In genomic region chr19:45057724-45058112, GRCm38 (mm10) we compare ENCODE assay signal across 8 mouse cellular contexts. TPM values are rescaled to one million over a fixed set of nuclear protein-coding genes. Genes with fewer than 3 reads are reported as not detected.
DNase-seq lines count a peak whose midpoint lies in the region; ATAC-seq lines count a peak whose summit lies in the region.

No protein-coding gene starts in this region.

- no peaks in the 10 kb centered on the region for H3K9me3 ChIP-seq in heart, embryonic 13.5 days
- H3K9me3 ChIP-seq in hindbrain, embryonic 10.5 days = no peaks in the 10 kb centered on the region
- H3K9me3 ChIP-seq in midbrain, embryonic 10.5 days (replicated peaks) = no peaks in the 10 kb centered on the region

- H3K9ac ChIP-seq in heart, embryonic 13.5 days = peak overlapping the region; percentile 89

- H3K4me3 ChIP-seq in heart, embryonic 13.5 days = peak overlapping the region; percentile 70
- peak overlapping the region; percentile 72 for H3K4me3 ChIP-seq in hindbrain, embryonic 10.5 days
- peak overlapping the region; percentile 66 for H3K4me3 ChIP-seq in midbrain, embryonic 10.5 days

- WGBS in heart, embryonic 13.5 days = 38% methylated on average over 7 of the region's 7 CpGs
- WGBS in hindbrain, embryonic 10.5 days = 51% methylated on average over 7 of the region's 7 CpGs
- WGBS in midbrain, embryonic 10.5 days = 56% methylated on average over 7 of the region's 7 CpGs

- peaks cover 25% of the 10 kb centered on the region for H3K4me1 ChIP-seq in heart, embryonic 13.5 days
- peaks cover 31% of the 10 kb centered on the region for H3K4me1 ChIP-seq in hindbrain, embryonic 10.5 days (replicated peaks)
- H3K4me1 ChIP-seq in midbrain, embryonic 10.5 days = peaks cover 37% of the 10 kb centered on the region

- no peak for ATAC-seq in heart, embryonic 13.5 days (ENCODE audit: extremely low read depth, insufficient number of reproducible peaks, low FRiP score, low TSS enrichment)
- no peak for ATAC-seq in erythroid progenitor cell, adult 5-6 weeks (replicated peaks; ENCODE audit: low FRiP score, poor library complexity, severe bottlenecking)

- H3K27ac ChIP-seq in heart, embryonic 13.5 days (replicated peaks) = peak overlapping the region; percentile 97
- H3K27ac ChIP-seq in hindbrain, embryonic 10.5 days = peak overlapping the region; percentile 96
- peak overlapping the region; percentile 92 for H3K27ac ChIP-seq in midbrain, embryonic 10.5 days (replicated peaks)

- H3K27me3 ChIP-seq in heart, embryonic 13.5 days (replicated peaks) = no peaks in the 10 kb centered on the region
- peaks cover 11% of the 10 kb centered on the region; the same call in 1 of the 2 replicates for H3K27me3 ChIP-seq in hindbrain, embryonic 10.5 days (ENCODE audit: insufficient read depth, poor library complexity, severe bottlenecking)
- peaks cover 12% of the 10 kb centered on the region; the same call in 1 of the 2 replicates for H3K27me3 ChIP-seq in midbrain, embryonic 10.5 days (ENCODE audit: low read depth, poor library complexity, severe bottlenecking)

- no peak for DNase-seq in heart, postnatal 4 days
- peak; percentile 68 for DNase-seq in adrenal gland, postnatal 14 days
- DNase-seq in hindbrain, embryonic 10.5 days (ENCODE audit: low spot score) = no peak
- DNase-seq in midbrain, embryonic 10.5 days (ENCODE audit: low spot score) = no peak
- no peak for DNase-seq in frontal cortex, postnatal 36 days (ENCODE audit: low spot score in 2 of 2)
- no peak for DNase-seq in testis, postnatal 10 days (ENCODE audit: low spot score)

- peak overlapping the region; percentile 89 for H3K4me2 ChIP-seq in heart, embryonic 13.5 days

- peaks cover 24% of the 10 kb centered on the region for H3K36me3 ChIP-seq in heart, embryonic 13.5 days
- H3K36me3 ChIP-seq in hindbrain, embryonic 10.5 days = peaks cover 11% of the 10 kb centered on the region; the same call in 1 of the 2 replicates
- 0 out of 2 replicates have a peak, but pooled peaks cover 3% of the 10 kb centered on the region for H3K36me3 ChIP-seq in midbrain, embryonic 10.5 days

RNA-seq across cellular contexts. Expression of gene Sfxn3, which starts 10.4 kb away (rescaled TPM):
- polyA plus RNA-seq in heart, embryonic 13.5 days (2015; fragmentation: Nextera tagmentation; extraction: Ambion mirVana) = 17.6 and 19.6 TPM in 2 replicates
- total RNA-seq in heart, postnatal 4 days (2021) = 10 to 100 TPM; 26.3 to 27.2 TPM
- total RNA-seq in adrenal gland, postnatal 14 days (2021) = 51.7 and 58.1 TPM in 2 replicates
- 9.8 and 17.8 TPM in 2 replicates for polyA plus RNA-seq in hindbrain, embryonic 10.5 days (2016; fragmentation: Nextera tagmentation; extraction: Ambion mirVana)
- polyA plus RNA-seq in midbrain, embryonic 10.5 days (2016; fragmentation: Nextera tagmentation; extraction: Ambion mirVana) = 8.3 and 15.3 TPM in 2 replicates
- total RNA-seq in erythroid progenitor cell, adult 5-6 weeks (2015; ENCODE audit: low replicate concordance) = 1.4 and 4.6 TPM in 2 replicates
- total RNA-seq in erythroid progenitor cell, adult 5-6 weeks (2017; ENCODE audit: low replicate concordance) = 1.6 and 3.3 TPM in 2 replicates

RNA-seq across cellular contexts. Expression of gene Pdzd7, which starts 12.2 kb away (rescaled TPM):
- 0.15 TPM in 1 of 2 replicates, not detected in the other for polyA plus RNA-seq in heart, embryonic 13.5 days (2015; fragmentation: Nextera tagmentation; extraction: Ambion mirVana)
- total RNA-seq in heart, postnatal 4 days (2021) = not detected
- not detected in 2 replicates for total RNA-seq in adrenal gland, postnatal 14 days (2021)
- polyA plus RNA-seq in hindbrain, embryonic 10.5 days (2016; fragmentation: Nextera tagmentation; extraction: Ambion mirVana) = 0.26 and 0.40 TPM in 2 replicates
- polyA plus RNA-seq in midbrain, embryonic 10.5 days (2016; fragmentation: Nextera tagmentation; extraction: Ambion mirVana) = 0.19 and 0.34 TPM in 2 replicates
- not detected in 2 replicates for total RNA-seq in erythroid progenitor cell, adult 5-6 weeks (2015; ENCODE audit: low replicate concordance)
- not detected in 2 replicates for total RNA-seq in erythroid progenitor cell, adult 5-6 weeks (2017; ENCODE audit: low replicate concordance)

RNA-seq across cellular contexts. Expression of gene Kazald1, which starts 17.3 kb away (rescaled TPM):
- 5.8 and 6.5 TPM in 2 replicates for polyA plus RNA-seq in heart, embryonic 13.5 days (2015; fragmentation: Nextera tagmentation; extraction: Ambion mirVana)
- total RNA-seq in heart, postnatal 4 days (2021) = 1 to 10 TPM; 5.1 to 6.2 TPM
- total RNA-seq in adrenal gland, postnatal 14 days (2021) = 5.7 and 6.3 TPM in 2 replicates
- 1.3 and 8.9 TPM in 2 replicates for polyA plus RNA-seq in hindbrain, embryonic 10.5 days (2016; fragmentation: Nextera tagmentation; extraction: Ambion mirVana)
- polyA plus RNA-seq in midbrain, embryonic 10.5 days (2016; fragmentation: Nextera tagmentation; extraction: Ambion mirVana) = 0.38 and 0.39 TPM in 2 replicates
- not detected in 2 replicates for total RNA-seq in erythroid progenitor cell, adult 5-6 weeks (2015; ENCODE audit: low replicate concordance)
- not detected in 2 replicates for total RNA-seq in erythroid progenitor cell, adult 5-6 weeks (2017; ENCODE audit: low replicate concordance)

RNA-seq across cellular contexts. Expression of gene Lzts2, which starts 43.5 kb away (rescaled TPM):
- 39.3 and 39.9 TPM in 2 replicates for polyA plus RNA-seq in heart, embryonic 13.5 days (2015; fragmentation: Nextera tagmentation; extraction: Ambion mirVana)
- total RNA-seq in heart, postnatal 4 days (2021) = 10 to 100 TPM; 52.6 to 68.0 TPM
- 70.4 and 77.4 TPM in 2 replicates for total RNA-seq in adrenal gland, postnatal 14 days (2021)
- 67.5 and 69.1 TPM in 2 replicates for polyA plus RNA-seq in hindbrain, embryonic 10.5 days (2016; fragmentation: Nextera tagmentation; extraction: Ambion mirVana)
- polyA plus RNA-seq in midbrain, embryonic 10.5 days (2016; fragmentation: Nextera tagmentation; extraction: Ambion mirVana) = 55.1 and 58.4 TPM in 2 replicates
- total RNA-seq in erythroid progenitor cell, adult 5-6 weeks (2015; ENCODE audit: low replicate concordance) = 3.8 TPM in 1 of 2 replicates, not detected in the other
- 1.4 and 2.2 TPM in 2 replicates for total RNA-seq in erythroid progenitor cell, adult 5-6 weeks (2017; ENCODE audit: low replicate concordance)

RNA-seq across cellular contexts. Expression of gene Mrpl43, which starts 51.5 kb away (rescaled TPM):
- 55.9 and 62.2 TPM in 2 replicates for polyA plus RNA-seq in heart, embryonic 13.5 days (2015; fragmentation: Nextera tagmentation; extraction: Ambion mirVana)
- total RNA-seq in heart, postnatal 4 days (2021) = 10 to 100 TPM; 45.3 to 45.5 TPM
- total RNA-seq in adrenal gland, postnatal 14 days (2021) = 45.6 and 50.0 TPM in 2 replicates
- 75.6 and 83.0 TPM in 2 replicates for polyA plus RNA-seq in hindbrain, embryonic 10.5 days (2016; fragmentation: Nextera tagmentation; extraction: Ambion mirVana)
- 71.6 and 72.9 TPM in 2 replicates for polyA plus RNA-seq in midbrain, embryonic 10.5 days (2016; fragmentation: Nextera tagmentation; extraction: Ambion mirVana)
- 15.5 and 19.3 TPM in 2 replicates for total RNA-seq in erythroid progenitor cell, adult 5-6 weeks (2015; ENCODE audit: low replicate concordance)
- total RNA-seq in erythroid progenitor cell, adult 5-6 weeks (2017; ENCODE audit: low replicate concordance) = 8.4 and 11.4 TPM in 2 replicates
